Mouse (Mus musculus): Measurements from ENCODE around the gene Echdc3. TPM values are rescaled to one million over a fixed set of nuclear protein-coding genes. Genes with fewer than 3 reads are reported as not detected.

Gene Echdc3
- 2.3 TPM for polyA plus RNA-seq (2015; fragmentation: Illumina TruSeq; extraction: RNeasy Lipid Tissue Mini Kit (QIAGEN cat#74804); ENCODE audit: insufficient read depth, low replicate concordance)

GRCm38 (mm10) chr2:6212724-6213511, at the start of gene Echdc3:
TSS of gene Echdc3 (minus strand) at chr2:6213033.

Other genes with a start within 250 kb of the Echdc3 start
- gene Proser2, start 82.8 kb downstream of the Echdc3 start, polyA plus RNA-seq (2015; fragmentation: Illumina TruSeq; extraction: RNeasy Lipid Tissue Mini Kit (QIAGEN cat#74804); ENCODE audit: insufficient read depth, low replicate concordance): 2.6 TPM
- gene Usp6nl, start 109.6 kb upstream of the Echdc3 start, polyA plus RNA-seq (2015; fragmentation: Illumina TruSeq; extraction: RNeasy Lipid Tissue Mini Kit (QIAGEN cat#74804); ENCODE audit: insufficient read depth, low replicate concordance): 24.9 TPM

Data from spleen, adult 10 weeks (tissue).